Mouse (Mus musculus): ENCODE measurements around the gene Maml2. TPM values are rescaled to one million over a fixed set of nuclear protein-coding genes. Genes with fewer than 3 reads are reported as not detected.

Gene Maml2
- polyA plus RNA-seq, 1 experiment: 0.02 TPM

GRCm38 (mm10) chr9:13530575-13530974, 232.8 kb downstream of the Maml2 start:
- Histone ChIP-seq H3K9me3 (ENCODE audit: control insufficient read depth, low read length) (no peaks in the 10 kb centered on the region), H3K36me3 (ENCODE audit: control insufficient read depth) (no peaks in the 10 kb centered on the region), H3K4me1 (ENCODE audit: control insufficient read depth) (no peaks in the 10 kb centered on the region), H3K4me3 (replicated peaks) (no peak overlapping the region), H3K27me3 (ENCODE audit: control insufficient read depth) (no peaks in the 10 kb centered on the region)
- no peak for TF ChIP-seq TAL1 (IDR thresholded peaks at IDR 0.05; ENCODE audit: low read length)
- TF ChIP-seq GATA1 (IDR thresholded peaks at IDR 0.05; ENCODE audit: low read length): no peak

GRCm38 (mm10) chr9:13533076-13533707, 235.4 kb downstream of the Maml2 start:
- Histone ChIP-seq H3K4me3 (replicated peaks) (no peak overlapping the region), H3K36me3 (ENCODE audit: control insufficient read depth) (no peaks in the 10 kb centered on the region), H3K9me3 (ENCODE audit: control insufficient read depth, low read length) (no peaks in the 10 kb centered on the region), H3K4me1 (ENCODE audit: control insufficient read depth) (peaks cover 4% of the 10 kb centered on the region), H3K27me3 (ENCODE audit: control insufficient read depth) (no peaks in the 10 kb centered on the region)
- TF ChIP-seq GATA1 (IDR thresholded peaks at IDR 0.05; ENCODE audit: low read length): no peak
- TF ChIP-seq TAL1 (IDR thresholded peaks at IDR 0.05; ENCODE audit: low read length): no peak

- Histone ChIP-seq H3K9me3 (ENCODE audit: control insufficient read depth, low read length) (no peaks in the 10 kb centered on the region), H3K4me1 (ENCODE audit: control insufficient read depth) (peaks cover 4% of the 10 kb centered on the region), H3K36me3 (ENCODE audit: control insufficient read depth) (no peaks in the 10 kb centered on the region), H3K27me3 (ENCODE audit: control insufficient read depth) (no peaks in the 10 kb centered on the region), H3K4me3 (replicated peaks) (no peak overlapping the region)
- TF ChIP-seq GATA1 (IDR thresholded peaks at IDR 0.05; ENCODE audit: low read length) (no peak), TAL1 (IDR thresholded peaks at IDR 0.05; ENCODE audit: low read length) (no peak)
Measured at GRCm38 (mm10) chr9:13535803-13536202, 238.0 kb downstream of the Maml2 start.

- no peaks in the 10 kb centered on the region for H3K36me3 ChIP-seq (ENCODE audit: control insufficient read depth)
Measured at GRCm38 (mm10) chr9:13536419-13537261, 238.9 kb downstream of the Maml2 start.

GRCm38 (mm10) chr9:13538200-13538599, 240.4 kb downstream of the Maml2 start:
- H3K4me1 ChIP-seq (ENCODE audit: control insufficient read depth): peaks cover 4% of the 10 kb centered on the region
- no peaks in the 10 kb centered on the region for H3K9me3 ChIP-seq (ENCODE audit: control insufficient read depth, low read length)
- H3K36me3 ChIP-seq (ENCODE audit: control insufficient read depth): no peaks in the 10 kb centered on the region
- no peak overlapping the region for H3K4me3 ChIP-seq (replicated peaks)
- TF ChIP-seq GATA1 (IDR thresholded peaks at IDR 0.05; ENCODE audit: low read length) (no peak), TAL1 (IDR thresholded peaks at IDR 0.05; ENCODE audit: low read length) (no peak)
- H3K27me3 ChIP-seq (ENCODE audit: control insufficient read depth): no peaks in the 10 kb centered on the region

More at GRCm38 (mm10) chr9:13536419-13537261, 238.9 kb downstream of the Maml2 start:
- H3K4me3 ChIP-seq (replicated peaks): no peak overlapping the region
- H3K27me3 ChIP-seq (ENCODE audit: control insufficient read depth): no peaks in the 10 kb centered on the region
- peaks cover 4% of the 10 kb centered on the region for H3K4me1 ChIP-seq (ENCODE audit: control insufficient read depth)
- no peak for TF ChIP-seq TAL1 (IDR thresholded peaks at IDR 0.05; ENCODE audit: low read length)
- TF ChIP-seq GATA1 (IDR thresholded peaks at IDR 0.05; ENCODE audit: low read length): no peak
- H3K9me3 ChIP-seq (ENCODE audit: control insufficient read depth, low read length): no peaks in the 10 kb centered on the region

- H3K4me1 ChIP-seq (ENCODE audit: control insufficient read depth): peaks cover 4% of the 10 kb centered on the region
- H3K9me3 ChIP-seq (ENCODE audit: control insufficient read depth, low read length): no peaks in the 10 kb centered on the region
- H3K4me3 ChIP-seq (replicated peaks): no peak overlapping the region
- no peaks in the 10 kb centered on the region for H3K27me3 ChIP-seq (ENCODE audit: control insufficient read depth)
- H3K36me3 ChIP-seq (ENCODE audit: control insufficient read depth): no peaks in the 10 kb centered on the region
- TF ChIP-seq GATA1 (IDR thresholded peaks at IDR 0.05; ENCODE audit: low read length) (no peak), TAL1 (IDR thresholded peaks at IDR 0.05; ENCODE audit: low read length) (no peak)
Measured at GRCm38 (mm10) chr9:13539535-13539934, 241.8 kb downstream of the Maml2 start.

GRCm38 (mm10) chr9:13540227-13540626, 242.5 kb downstream of the Maml2 start:
- no peak overlapping the region for H3K4me3 ChIP-seq (replicated peaks)
- H3K4me1 ChIP-seq (ENCODE audit: control insufficient read depth): peaks cover 4% of the 10 kb centered on the region
- no peaks in the 10 kb centered on the region for H3K27me3 ChIP-seq (ENCODE audit: control insufficient read depth)
- TF ChIP-seq GATA1 (IDR thresholded peaks at IDR 0.05; ENCODE audit: low read length) (no peak), TAL1 (IDR thresholded peaks at IDR 0.05; ENCODE audit: low read length) (no peak)
- H3K36me3 ChIP-seq (ENCODE audit: control insufficient read depth): no peaks in the 10 kb centered on the region
- H3K9me3 ChIP-seq (ENCODE audit: control insufficient read depth, low read length): no peaks in the 10 kb centered on the region

- TF ChIP-seq TAL1 (IDR thresholded peaks at IDR 0.05; ENCODE audit: low read length): no peak
- no peak for TF ChIP-seq GATA1 (IDR thresholded peaks at IDR 0.05; ENCODE audit: low read length)
- H3K4me1 ChIP-seq (ENCODE audit: control insufficient read depth): peaks cover 4% of the 10 kb centered on the region
Measured at GRCm38 (mm10) chr9:13540781-13541180, 243.0 kb downstream of the Maml2 start.

GRCm38 (mm10) chr9:13543167-13543566, 245.4 kb downstream of the Maml2 start:
- H3K4me3 ChIP-seq (replicated peaks): no peak overlapping the region
- H3K4me1 ChIP-seq (ENCODE audit: control insufficient read depth): no peaks in the 10 kb centered on the region
- no peaks in the 10 kb centered on the region for H3K9me3 ChIP-seq (ENCODE audit: control insufficient read depth, low read length)
- TF ChIP-seq GATA1 (IDR thresholded peaks at IDR 0.05; ENCODE audit: low read length) (no peak), TAL1 (IDR thresholded peaks at IDR 0.05; ENCODE audit: low read length) (no peak)
- no peaks in the 10 kb centered on the region for H3K36me3 ChIP-seq (ENCODE audit: control insufficient read depth)
- H3K27me3 ChIP-seq (ENCODE audit: control insufficient read depth): no peaks in the 10 kb centered on the region

More at GRCm38 (mm10) chr9:13540781-13541180, 243.0 kb downstream of the Maml2 start:
- no peaks in the 10 kb centered on the region for H3K27me3 ChIP-seq (ENCODE audit: control insufficient read depth)
- H3K9me3 ChIP-seq (ENCODE audit: control insufficient read depth, low read length): no peaks in the 10 kb centered on the region
- H3K4me3 ChIP-seq (replicated peaks): no peak overlapping the region
- no peaks in the 10 kb centered on the region for H3K36me3 ChIP-seq (ENCODE audit: control insufficient read depth)
